Mouse (Mus musculus): ENCODE measurements around the gene Il10. TPM values are rescaled to one million over a fixed set of nuclear protein-coding genes. Genes with fewer than 3 reads are reported as not detected.
A peak's percentile ranks its signal among the peaks of the same experiment; 100 is the strongest.

Gene Il10
- polyA plus RNA-seq, 1 experiment from 2014 or later: not detected

- H3K36me3 ChIP-seq: peaks cover 65% of the 10 kb centered on the region
- peaks cover 13% of the 10 kb centered on the region for H3K4me1 ChIP-seq
- H3K9ac ChIP-seq: no peak overlapping the region
- ATAC-seq (replicated peaks; ENCODE audit: low FRiP score): no peak
- WGBS: 60% methylated on average over 4 of the region's 4 CpGs
- H3K9me3 ChIP-seq (replicated peaks): no peaks in the 10 kb centered on the region
- H3K4me2 ChIP-seq: no peak overlapping the region
- H3K4me3 ChIP-seq (replicated peaks): no peak overlapping the region
- no peaks in the 10 kb centered on the region for H3K27me3 ChIP-seq
- no peak overlapping the region for H3K27ac ChIP-seq
Measured at GRCm38 (mm10) chr1:131053656-131054055, 34.0 kb downstream of the Il10 start.

- no peak overlapping the region for H3K4me3 ChIP-seq (replicated peaks)
- H3K4me1 ChIP-seq: peaks cover 19% of the 10 kb centered on the region
- H3K4me2 ChIP-seq: no peak overlapping the region
- no peaks in the 10 kb centered on the region for H3K9me3 ChIP-seq (replicated peaks)
- H3K9ac ChIP-seq: no peak overlapping the region
- 86% methylated on average over 4 of the region's 4 CpGs for WGBS
- H3K36me3 ChIP-seq: peaks cover 65% of the 10 kb centered on the region
- no peak for ATAC-seq (replicated peaks; ENCODE audit: low FRiP score)
- H3K27me3 ChIP-seq: no peaks in the 10 kb centered on the region
- no peak overlapping the region for H3K27ac ChIP-seq
Measured at GRCm38 (mm10) chr1:131054251-131054650, 34.6 kb downstream of the Il10 start.

GRCm38 (mm10) chr1:131058431-131058830 lies 38.8 kb downstream of the Il10 start:
- no peak overlapping the region for H3K4me3 ChIP-seq (replicated peaks)
- H3K27ac ChIP-seq: no peak overlapping the region
- H3K36me3 ChIP-seq: peaks cover 48% of the 10 kb centered on the region
- no peak overlapping the region for H3K4me2 ChIP-seq
- H3K9me3 ChIP-seq (replicated peaks): no peaks in the 10 kb centered on the region
- no peak for ATAC-seq (replicated peaks; ENCODE audit: low FRiP score)
- H3K27me3 ChIP-seq: no peaks in the 10 kb centered on the region
- no peak overlapping the region for H3K9ac ChIP-seq
- H3K4me1 ChIP-seq: peaks cover 50% of the 10 kb centered on the region
- 73% methylated on average over 7 of the region's 7 CpGs for WGBS

GRCm38 (mm10) chr1:131059411-131059810 lies 39.8 kb downstream of the Il10 start:
- Histone ChIP-seq H3K9me3 (replicated peaks) (no peaks in the 10 kb centered on the region), H3K27ac (no peak overlapping the region), H3K4me1 (peaks cover 58% of the 10 kb centered on the region), H3K4me2 (no peak overlapping the region), H3K27me3 (no peaks in the 10 kb centered on the region), H3K4me3 (replicated peaks) (no peak overlapping the region), H3K9ac (no peak overlapping the region), H3K36me3 (peaks cover 38% of the 10 kb centered on the region)
- ATAC-seq (replicated peaks; ENCODE audit: low FRiP score): no peak
- WGBS: 42% methylated on average over 1 of the region's 1 CpGs

GRCm38 (mm10) chr1:131059841-131060240 lies 40.2 kb downstream of the Il10 start:
- H3K36me3 ChIP-seq: peaks cover 34% of the 10 kb centered on the region
- no peak overlapping the region for H3K4me3 ChIP-seq (replicated peaks)
- no peak overlapping the region for H3K4me2 ChIP-seq
- 93% methylated on average over 5 of the region's 5 CpGs for WGBS
- no peaks in the 10 kb centered on the region for H3K27me3 ChIP-seq
- no peak for ATAC-seq (replicated peaks; ENCODE audit: low FRiP score)
- H3K9ac ChIP-seq: no peak overlapping the region
- H3K4me1 ChIP-seq: peaks cover 60% of the 10 kb centered on the region
- no peak overlapping the region for H3K27ac ChIP-seq
- H3K9me3 ChIP-seq (replicated peaks): no peaks in the 10 kb centered on the region

GRCm38 (mm10) chr1:131060290-131061253 lies 40.9 kb downstream of the Il10 start:
- Histone ChIP-seq H3K9ac (no peak overlapping the region), H3K4me1 (peaks cover 60% of the 10 kb centered on the region), H3K4me3 (replicated peaks) (no peak overlapping the region), H3K27me3 (no peaks in the 10 kb centered on the region), H3K4me2 (no peak overlapping the region), H3K27ac (peak overlapping the region; percentile 15; the same call in 1 of the 2 replicates), H3K9me3 (replicated peaks) (no peaks in the 10 kb centered on the region), H3K36me3 (peaks cover 26% of the 10 kb centered on the region)
- ATAC-seq (replicated peaks; ENCODE audit: low FRiP score): peak; percentile 61; the same call in 1 of the 2 replicates
- WGBS: 48% methylated on average over 13 of the region's 13 CpGs

- H3K9me3 ChIP-seq (replicated peaks): no peaks in the 10 kb centered on the region
- H3K4me2 ChIP-seq: no peak overlapping the region
- no peak for ATAC-seq (replicated peaks; ENCODE audit: low FRiP score)
- peaks cover 14% of the 10 kb centered on the region for H3K36me3 ChIP-seq
- no peak overlapping the region for H3K27ac ChIP-seq
- peaks cover 60% of the 10 kb centered on the region for H3K4me1 ChIP-seq
- no peak overlapping the region for H3K4me3 ChIP-seq (replicated peaks)
- WGBS: 83% methylated on average over 7 of the region's 7 CpGs
- no peaks in the 10 kb centered on the region for H3K27me3 ChIP-seq
- H3K9ac ChIP-seq: no peak overlapping the region
Measured at GRCm38 (mm10) chr1:131061740-131062254, 42.2 kb downstream of the Il10 start.

- no peak for ATAC-seq (replicated peaks; ENCODE audit: low FRiP score)
- Histone ChIP-seq H3K27ac (no peak overlapping the region), H3K27me3 (no peaks in the 10 kb centered on the region), H3K36me3 (peaks cover 6% of the 10 kb centered on the region), H3K9me3 (replicated peaks) (no peaks in the 10 kb centered on the region), H3K9ac (no peak overlapping the region), H3K4me3 (replicated peaks) (no peak overlapping the region), H3K4me1 (peaks cover 60% of the 10 kb centered on the region), H3K4me2 (no peak overlapping the region)
- 80% methylated on average over 6 of the region's 6 CpGs for WGBS
Measured at GRCm38 (mm10) chr1:131062821-131063220, 43.2 kb downstream of the Il10 start.

GRCm38 (mm10) chr1:131064202-131064601 lies 44.6 kb downstream of the Il10 start:
- Histone ChIP-seq H3K4me2 (no peak overlapping the region), H3K36me3 (peaks cover 2% of the 10 kb centered on the region; the same call in 1 of the 2 replicates), H3K9ac (no peak overlapping the region), H3K27me3 (no peaks in the 10 kb centered on the region), H3K4me3 (replicated peaks) (no peak overlapping the region), H3K9me3 (replicated peaks) (no peaks in the 10 kb centered on the region), H3K4me1 (peaks cover 50% of the 10 kb centered on the region), H3K27ac (no peak overlapping the region)
- WGBS: 71% methylated on average over 6 of the region's 6 CpGs
- ATAC-seq (replicated peaks; ENCODE audit: low FRiP score): no peak

GRCm38 (mm10) chr1:131068011-131068727 lies 48.5 kb downstream of the Il10 start:
- no peaks in the 10 kb centered on the region for H3K9me3 ChIP-seq (replicated peaks)
- H3K27ac ChIP-seq: no peak overlapping the region
- peaks cover 30% of the 10 kb centered on the region for H3K4me1 ChIP-seq
- ATAC-seq (replicated peaks; ENCODE audit: low FRiP score): 0 out of 2 replicates have a peak, but pooled peaks have one; percentile 50
- WGBS: 83% methylated on average over 10 of the region's 10 CpGs
- H3K4me3 ChIP-seq (replicated peaks): no peak overlapping the region
- H3K27me3 ChIP-seq: no peaks in the 10 kb centered on the region
- no peak overlapping the region for H3K9ac ChIP-seq
- H3K36me3 ChIP-seq: peaks cover 2% of the 10 kb centered on the region; the same call in 1 of the 2 replicates
- no peak overlapping the region for H3K4me2 ChIP-seq

- no peak for ATAC-seq (replicated peaks; ENCODE audit: low FRiP score)
- Histone ChIP-seq H3K4me3 (replicated peaks) (no peak overlapping the region), H3K9me3 (replicated peaks) (no peaks in the 10 kb centered on the region), H3K4me2 (no peak overlapping the region), H3K4me1 (peaks cover 31% of the 10 kb centered on the region), H3K27ac (no peak overlapping the region), H3K27me3 (no peaks in the 10 kb centered on the region), H3K9ac (no peak overlapping the region), H3K36me3 (peaks cover 2% of the 10 kb centered on the region; the same call in 1 of the 2 replicates)
- 73% methylated on average over 7 of the region's 7 CpGs for WGBS
Measured at GRCm38 (mm10) chr1:131069010-131069409, 49.4 kb downstream of the Il10 start.

Measured in kidney, embryonic 15.5 days (tissue).